Mouse (Mus musculus) hindbrain, embryonic 15.5 days (tissue): ENCODE results near the gene Hist1h3g. TPM values are rescaled to one million over a fixed set of nuclear protein-coding genes. Genes with fewer than 3 reads are reported as not detected.
A peak's percentile ranks its signal among the peaks of the same experiment; 100 is the strongest.

Source experiments
- ATAC-seq: fragments of 200-750 bp; cut with Nextera tagmentation; 2 replicates; pipeline ENCODE4 v1.8.0; 2017; ENCODE audit warnings: low read depth, moderate number of reproducible peaks, moderate TSS enrichment; ENCODE audit not compliant: low FRiP score
- H3K27ac ChIP-seq: fragments of 300-500 bp; sonication (generic); replicated peaks from 2 replicates; pipeline ENCODE4 v1.5.1; 2015; ENCODE audit warnings: mild to moderate bottlenecking, inconsistent platforms
- H3K27me3 ChIP-seq: fragments of 300-500 bp; sonication (generic); 2 replicates; pipeline ENCODE4 v1.6.1; 2015; ENCODE audit warnings: control low read depth, inconsistent platforms
- H3K36me3 ChIP-seq: fragments of 300-500 bp; sonication (generic); 2 replicates; pipeline ENCODE4 v1.6.1; 2015; ENCODE audit warnings: control low read depth, inconsistent platforms
- H3K4me1 ChIP-seq: fragments of 300-500 bp; sonication (generic); replicated peaks from 2 replicates; pipeline ENCODE4 v1.6.1; 2015; ENCODE audit warnings: control low read depth, inconsistent platforms
- H3K4me2 ChIP-seq: fragments of 300-500 bp; sonication (generic); 2 replicates; pipeline ENCODE4 v1.6.1; 2015; ENCODE audit warnings: moderate library complexity, mild to moderate bottlenecking, inconsistent platforms
- H3K4me3 ChIP-seq: fragments of 300-500 bp; sonication (generic); 2 replicates; pipeline ENCODE4 v1.5.1; 2015; ENCODE audit warnings: mild to moderate bottlenecking, inconsistent platforms
- H3K9ac ChIP-seq: fragments of 300-500 bp; sonication (generic); 2 replicates; pipeline ENCODE4 v1.6.1; 2015; ENCODE audit warnings: inconsistent platforms
- H3K9me3 ChIP-seq: fragments of 300-500 bp; sonication (generic); 2 replicates; pipeline ENCODE4 v1.6.1; 2016; ENCODE audit warnings: control low read depth, inconsistent platforms
- WGBS: fragments of 180-500 bp; shearing (Covaris S2); methylation state at CpG from one replicate; pipeline ENCODE4 v1.1.7; 2015; 5-methylcytosine and 5-hydroxymethylcytosine counted together
- microRNA-seq: library from miRNA; unstranded; fragments of <30 nt; microRNA quantifications from one replicate; pipeline ENCODE4, GENCODE M21; 2016
- polyA plus RNA-seq: library from polyadenylated mRNA; unstranded; fragments of >200 nt; fragmentation: Nextera tagmentation; extraction: Ambion mirVana; gene quantifications from 2 replicates; pipeline ENCODE4 v1.2.1, GENCODE M21; 2015

Hist1h3g gene
- polyA plus RNA-seq, 1 experiment from 2014 or later: 1.2 TPM

DNA sequence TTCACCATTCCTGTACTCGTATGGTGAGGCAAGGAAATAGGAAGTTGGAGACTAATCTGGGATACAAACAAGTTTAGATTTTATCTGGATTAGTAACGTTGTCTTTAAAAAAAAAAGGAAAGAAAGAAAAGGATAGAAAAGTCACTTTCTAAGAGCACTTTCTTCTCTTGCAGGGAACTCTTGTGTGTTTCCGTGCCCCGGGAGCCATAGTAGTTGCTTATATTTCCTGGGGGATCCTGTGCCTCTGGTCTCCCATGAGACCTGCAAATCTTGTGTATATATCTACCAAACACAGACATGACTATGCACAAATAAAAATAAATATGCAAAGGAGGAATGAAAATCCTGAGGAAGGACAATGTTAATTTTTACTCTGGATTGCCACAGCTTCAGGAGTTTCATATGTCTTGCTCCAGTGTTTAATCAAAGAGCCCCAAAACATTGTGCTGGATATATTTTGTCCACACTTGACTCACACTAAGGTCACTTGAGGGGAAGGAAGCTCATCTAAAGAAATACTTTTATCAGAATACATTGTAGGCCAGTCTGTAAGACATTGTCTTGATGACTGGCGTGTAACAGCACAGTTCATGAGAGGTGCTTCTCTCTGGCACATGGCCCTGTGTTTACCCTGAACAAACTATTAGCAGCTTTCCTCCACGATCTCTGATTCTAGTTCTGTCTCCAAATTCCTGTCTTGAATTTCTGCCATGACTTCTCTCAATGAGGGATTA, 41.9 kb downstream of the Hist1h3g start:
- H3K36me3 ChIP-seq: no peaks in the 10 kb centered on the region
- no peak for ATAC-seq
- no peaks in the 10 kb centered on the region for H3K27me3 ChIP-seq
- H3K27ac ChIP-seq: peak overlapping the region; percentile 79; the same call in 1 of the 2 replicates
- 51% methylated on average over 6 of the region's 6 CpGs for WGBS
- H3K4me2 ChIP-seq: peak overlapping the region; percentile 58
- peak overlapping the region; percentile 43; the same call in 1 of the 2 replicates for H3K4me3 ChIP-seq
- no peaks in the 10 kb centered on the region for H3K9me3 ChIP-seq
- H3K9ac ChIP-seq: 0 out of 2 replicates have a peak overlapping the region, but pooled peaks have one; percentile 16
- H3K4me1 ChIP-seq: peaks cover 37% of the 10 kb centered on the region

DNA sequence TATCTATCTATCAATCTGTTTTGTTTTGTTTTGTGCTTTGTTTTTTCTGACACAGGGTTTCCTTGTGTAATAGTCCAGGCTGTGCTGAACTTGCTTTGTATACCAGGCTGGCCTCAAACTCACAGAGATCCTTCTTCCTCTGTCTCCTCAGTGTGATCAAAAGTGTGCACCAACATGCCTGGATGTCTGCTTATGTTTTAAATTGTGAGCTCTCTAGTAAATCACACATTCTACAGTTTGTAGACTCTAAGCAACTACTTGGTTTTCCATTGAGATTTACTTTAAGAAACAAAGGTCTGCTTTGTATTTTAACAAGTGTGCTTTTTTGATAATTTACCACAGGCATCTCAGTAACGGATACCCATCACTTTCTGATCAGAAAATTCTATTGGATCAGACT, 42.6 kb downstream of the Hist1h3g start:
- H3K27ac ChIP-seq: no peak overlapping the region
- H3K9ac ChIP-seq: no peak overlapping the region
- no peaks in the 10 kb centered on the region for H3K9me3 ChIP-seq
- H3K4me2 ChIP-seq: no peak overlapping the region
- no peaks in the 10 kb centered on the region for H3K36me3 ChIP-seq
- H3K4me3 ChIP-seq: no peak overlapping the region
- 92% methylated on average over 1 of the region's 1 CpGs for WGBS
- H3K27me3 ChIP-seq: no peaks in the 10 kb centered on the region
- peaks cover 37% of the 10 kb centered on the region for H3K4me1 ChIP-seq
- no peak for ATAC-seq

DNA sequence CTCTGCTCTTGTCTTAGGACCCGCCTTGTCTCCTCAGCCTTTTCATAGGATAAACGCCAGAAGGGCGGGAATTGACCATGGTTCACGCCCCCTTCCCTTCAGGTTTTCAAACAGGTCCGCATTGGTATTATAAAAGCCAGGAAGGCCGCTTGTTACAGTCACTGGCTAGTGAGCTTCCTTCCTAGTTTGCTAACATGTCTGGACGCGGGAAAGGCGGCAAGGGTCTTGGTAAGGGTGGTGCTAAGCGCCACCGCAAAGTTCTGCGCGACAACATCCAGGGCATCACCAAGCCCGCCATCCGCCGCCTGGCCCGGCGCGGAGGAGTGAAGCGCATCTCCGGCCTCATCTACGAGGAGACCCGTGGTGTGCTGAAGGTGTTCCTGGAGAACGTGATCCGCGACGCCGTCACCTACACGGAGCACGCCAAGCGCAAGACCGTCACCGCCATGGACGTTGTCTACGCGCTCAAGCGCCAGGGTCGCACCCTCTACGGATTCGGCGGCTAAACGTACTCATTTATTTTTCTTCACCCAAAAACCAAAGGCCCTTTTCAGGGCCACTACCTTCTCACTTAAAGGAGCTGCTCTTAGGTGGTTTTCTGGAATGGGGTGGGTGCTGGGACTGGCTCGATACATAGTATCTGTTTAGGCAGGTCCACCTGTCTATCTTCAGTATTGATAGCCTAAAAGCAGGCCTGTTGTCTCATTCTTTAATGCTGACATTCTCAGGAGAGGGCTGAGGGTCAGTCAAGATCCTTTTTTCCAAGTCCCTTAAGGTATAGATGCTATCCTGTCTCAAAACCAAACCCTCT, 46.4 kb downstream of the Hist1h3g start, which contains the start of gene Hist1h4d:
Gene Hist1h4d, plus strand, starts transcription at position 191 of the 811 bp plus-strand sequence.
- under 1% methylated on average over 43 of the region's 43 CpGs for WGBS
- peak; percentile 95 for ATAC-seq
- Histone ChIP-seq H3K4me1 (peaks cover 39% of the 10 kb centered on the region), H3K9ac (peak within 1 kb of the TSS; percentile 48), H3K36me3 (no peaks in the 10 kb centered on the region), H3K27ac (peak within 1 kb of the TSS; percentile 80), H3K27me3 (no peaks in the 10 kb centered on the region), H3K4me3 (peak within 1 kb of the TSS; percentile 53), H3K4me2 (peak within 1 kb of the TSS; percentile 81), H3K9me3 (no peaks in the 10 kb centered on the region)

DNA sequence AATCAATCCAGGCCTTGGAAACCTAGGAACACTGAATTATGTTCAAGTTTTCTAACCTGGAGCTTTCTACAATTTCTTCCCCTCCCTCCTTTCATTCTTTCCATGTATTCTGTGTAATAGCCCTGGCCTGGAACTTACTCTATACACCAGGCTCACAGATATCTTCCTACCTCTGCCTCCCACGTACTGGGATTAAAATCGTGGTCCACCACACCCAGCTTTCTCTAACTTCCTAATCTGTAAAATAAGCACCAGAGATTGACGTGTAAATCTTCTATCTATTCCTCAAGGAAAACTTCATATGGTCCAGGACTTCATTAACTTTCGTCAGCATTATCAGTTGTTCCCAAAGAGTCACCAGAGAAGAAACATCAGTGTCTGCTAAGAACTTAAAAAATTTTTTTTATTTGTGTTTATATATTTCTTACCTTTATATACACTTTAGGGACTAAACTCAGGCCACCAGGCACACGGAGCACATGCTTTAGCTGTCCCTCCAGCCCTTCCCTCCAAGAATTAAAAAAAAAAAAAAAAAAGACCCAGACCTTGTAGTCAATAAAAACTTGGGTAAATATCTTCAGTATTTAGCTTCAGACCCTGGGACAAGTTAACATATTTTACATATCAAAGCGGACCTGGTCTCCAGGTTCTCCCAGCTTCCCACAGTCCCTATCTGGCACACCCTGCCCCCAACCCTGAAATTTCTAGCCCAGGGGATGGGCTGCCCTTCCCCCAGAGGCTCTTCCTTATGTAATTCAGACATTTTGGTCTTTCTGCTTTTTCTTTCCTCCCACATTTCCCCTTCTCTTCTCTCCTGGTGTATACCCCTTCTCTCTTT, 47.2 kb downstream of the Hist1h3g start:
- H3K9me3 ChIP-seq: no peaks in the 10 kb centered on the region
- H3K27ac ChIP-seq: peak overlapping the region; percentile 80
- 8% methylated on average over 6 of the region's 6 CpGs for WGBS
- peak overlapping the region; percentile 53 for H3K4me3 ChIP-seq
- peak overlapping the region; percentile 81 for H3K4me2 ChIP-seq
- ATAC-seq: no peak
- no peaks in the 10 kb centered on the region for H3K36me3 ChIP-seq
- H3K27me3 ChIP-seq: no peaks in the 10 kb centered on the region
- peak overlapping the region; percentile 48 for H3K9ac ChIP-seq
- peaks cover 38% of the 10 kb centered on the region for H3K4me1 ChIP-seq

DNA sequence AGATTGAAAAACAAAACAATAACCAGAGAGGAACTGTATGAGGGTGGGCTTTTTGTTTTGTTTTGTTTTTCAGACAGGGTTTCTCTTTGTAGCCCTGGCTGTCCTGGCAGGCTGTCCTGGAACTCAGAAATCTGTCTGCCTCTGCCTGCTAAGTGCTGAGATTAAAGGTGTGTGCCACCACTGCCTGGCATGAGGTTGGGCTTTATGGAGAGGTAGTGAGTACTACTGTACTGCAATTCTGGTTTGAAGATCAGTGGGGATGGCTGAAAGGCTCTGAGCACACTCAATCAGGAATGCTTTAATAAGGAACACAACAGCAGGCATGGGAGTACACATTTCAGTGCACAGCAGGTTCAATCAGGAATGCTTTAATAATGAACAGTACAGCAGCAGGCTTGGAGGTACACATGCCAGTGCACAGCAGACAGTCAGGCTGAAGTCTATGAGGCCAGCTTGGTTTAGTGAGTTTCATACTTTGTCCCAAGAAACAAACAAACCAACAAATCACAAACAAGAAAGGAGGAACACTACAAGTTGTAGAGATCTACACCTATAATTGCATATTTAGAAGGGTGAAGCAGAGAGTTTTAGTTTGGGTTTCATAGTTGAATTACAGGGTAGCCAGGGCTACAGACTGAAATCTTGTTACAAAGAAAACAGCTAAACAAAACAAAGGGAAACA, 48.3 kb downstream of the Hist1h3g start:
- Histone ChIP-seq H3K36me3 (no peaks in the 10 kb centered on the region), H3K27me3 (no peaks in the 10 kb centered on the region), H3K4me1 (peaks cover 38% of the 10 kb centered on the region), H3K9me3 (no peaks in the 10 kb centered on the region), H3K4me3 (no peak overlapping the region), H3K4me2 (no peak overlapping the region), H3K27ac (no peak overlapping the region; the same call in 1 of the 2 replicates), H3K9ac (no peak overlapping the region)
- no peak for ATAC-seq

DNA sequence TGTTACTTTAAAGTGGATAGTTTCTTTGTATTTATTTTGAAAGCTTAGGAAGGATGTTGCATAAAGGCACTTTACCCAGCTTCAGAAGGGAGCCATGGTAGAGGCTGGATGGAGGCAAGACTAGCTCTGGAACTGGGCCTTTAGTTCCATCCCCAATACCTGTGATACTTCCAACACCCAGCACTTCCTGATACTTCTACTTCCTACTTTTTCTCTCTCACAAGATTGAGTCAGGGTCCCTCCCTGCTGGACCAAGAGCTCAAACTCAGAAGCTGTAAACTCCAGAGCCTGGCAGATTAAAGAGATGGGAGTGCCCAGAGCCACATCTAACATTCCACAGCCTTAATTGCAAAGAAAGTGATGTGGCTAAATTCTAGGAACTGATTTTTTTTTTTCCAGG, 49.1 kb downstream of the Hist1h3g start:
- H3K9me3 ChIP-seq: no peaks in the 10 kb centered on the region
- no peaks in the 10 kb centered on the region for H3K27me3 ChIP-seq
- H3K4me1 ChIP-seq: peaks cover 38% of the 10 kb centered on the region
- no peak for ATAC-seq
- H3K36me3 ChIP-seq: no peaks in the 10 kb centered on the region
- peak overlapping the region; percentile 93 for H3K27ac ChIP-seq
- peak overlapping the region; percentile 62; the same call in 1 of the 2 replicates for H3K9ac ChIP-seq
- H3K4me3 ChIP-seq: peak overlapping the region; percentile 53
- peak overlapping the region; percentile 93 for H3K4me2 ChIP-seq

DNA sequence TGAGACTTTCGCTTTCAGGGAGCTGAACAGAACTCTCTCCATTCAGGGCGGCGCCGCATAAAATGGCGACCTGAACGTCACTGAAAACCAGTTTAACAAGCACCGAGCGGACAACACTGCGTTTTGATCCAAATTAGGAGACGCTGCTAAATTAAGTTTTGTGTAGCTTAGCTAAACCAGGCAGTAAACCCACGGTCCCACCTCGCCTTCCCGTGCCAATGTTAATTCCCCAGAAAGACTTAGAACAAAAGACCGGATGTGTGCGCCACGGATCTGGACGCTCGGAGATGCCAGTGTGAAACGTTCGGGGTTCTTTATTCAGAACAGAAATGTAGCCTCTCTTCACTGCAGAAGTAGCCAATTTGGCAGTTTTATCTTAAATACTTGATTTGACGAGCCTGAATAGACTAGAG, 49.8 kb downstream of the Hist1h3g start:
- peak overlapping the region; percentile 93 for H3K4me2 ChIP-seq
- H3K4me1 ChIP-seq: peaks cover 38% of the 10 kb centered on the region
- no peaks in the 10 kb centered on the region for H3K27me3 ChIP-seq
- H3K27ac ChIP-seq: peak overlapping the region; percentile 93
- no peaks in the 10 kb centered on the region for H3K36me3 ChIP-seq
- H3K9ac ChIP-seq: peak overlapping the region; percentile 62
- peak overlapping the region; percentile 53 for H3K4me3 ChIP-seq
- no peak for ATAC-seq
- under 1% methylated on average over 21 of the region's 21 CpGs for WGBS
- no peaks in the 10 kb centered on the region for H3K9me3 ChIP-seq

Small RNA genes within 50 kb of the gene (microRNA-seq; reads per million reads assigned to microRNA genes)
- gene Gm44297 (not detected), gene Gm44359 (not detected), gene Gm44394 (not detected), gene n-TStga1 (not detected)

Other genes with a start within 250 kb of the Hist1h3g start
- 42.8 and 46.5 TPM in 2 replicates for gene Zfp322a, start 166.2 kb upstream of the Hist1h3g start, polyA plus RNA-seq
- gene Abt1, start 111.6 kb upstream of the Hist1h3g start, polyA plus RNA-seq: 8.8 and 9.1 TPM in 2 replicates
- 0.17 TPM in 1 of 2 replicates, not detected in the other for gene Btn1a1, start 69.5 kb upstream of the Hist1h3g start, polyA plus RNA-seq
- 0.06 and 0.08 TPM in 2 replicates for gene Btn2a2, start 46.6 kb upstream of the Hist1h3g start, polyA plus RNA-seq
- gene Hist1h4h, start 4.4 kb upstream of the Hist1h3g start, polyA plus RNA-seq: 1.7 and 2.7 TPM in 2 replicates
- gene Hist1h2af, start 1.5 kb upstream of the Hist1h3g start, polyA plus RNA-seq: 0.82 and 2.1 TPM in 2 replicates
- 0.17 and 0.19 TPM in 2 replicates for gene Hist1h2bh, start 8.0 kb downstream of the Hist1h3g start, polyA plus RNA-seq
- gene Hist1h3f, start 8.6 kb downstream of the Hist1h3g start, polyA plus RNA-seq: 0.21 and 0.62 TPM in 2 replicates
- not detected in 2 replicates for gene Hist1h4f, start 16.2 kb downstream of the Hist1h3g start, polyA plus RNA-seq
- gene Hist1h1d, start 17.8 kb downstream of the Hist1h3g start, polyA plus RNA-seq: 0.10 and 0.12 TPM in 2 replicates
- 1.5 and 2.0 TPM in 2 replicates for gene Hist1h3e, start 26.9 kb downstream of the Hist1h3g start, polyA plus RNA-seq
- 15.9 and 27.4 TPM in 2 replicates for gene Hist1h2ae, start 35.8 kb downstream of the Hist1h3g start, polyA plus RNA-seq
- gene Hist1h2bg, start 36.0 kb downstream of the Hist1h3g start, polyA plus RNA-seq: 2.5 and 3.1 TPM in 2 replicates
- gene Hist1h2bf, start 38.8 kb downstream of the Hist1h3g start, polyA plus RNA-seq: 0.76 and 2.0 TPM in 2 replicates
- not detected in 2 replicates for gene Hist1h2ad, start 39.0 kb downstream of the Hist1h3g start, polyA plus RNA-seq
- gene Hist1h3d, start 40.3 kb downstream of the Hist1h3g start, polyA plus RNA-seq: 1.2 and 2.0 TPM in 2 replicates
- gene Hist1h4d, start 46.2 kb downstream of the Hist1h3g start, polyA plus RNA-seq: 35.1 and 51.2 TPM in 2 replicates
- 1.5 and 1.7 TPM in 2 replicates for gene Hist1h2be, start 85.7 kb downstream of the Hist1h3g start, polyA plus RNA-seq
- 4.8 and 8.8 TPM in 2 replicates for gene Hist1h1e, start 87.1 kb downstream of the Hist1h3g start, polyA plus RNA-seq
- gene Hist1h2ac, start 148.5 kb downstream of the Hist1h3g start, polyA plus RNA-seq: 0.34 and 0.38 TPM in 2 replicates
- gene Hist1h2bc, start 148.8 kb downstream of the Hist1h3g start, polyA plus RNA-seq: 19.3 and 25.4 TPM in 2 replicates
- not detected in 2 replicates for gene Hist1h1t, start 160.4 kb downstream of the Hist1h3g start, polyA plus RNA-seq
- gene Hist1h4c, start 163.0 kb downstream of the Hist1h3g start, polyA plus RNA-seq: 2.3 and 2.7 TPM in 2 replicates
- 4.5 and 5.1 TPM in 2 replicates for gene Hfe, start 175.4 kb downstream of the Hist1h3g start, polyA plus RNA-seq
- gene Hist1h1c, start 203.4 kb downstream of the Hist1h3g start, polyA plus RNA-seq: 7.7 and 10.4 TPM in 2 replicates
- 1.1 and 1.6 TPM in 2 replicates for gene Hist1h3c, start 210.2 kb downstream of the Hist1h3g start, polyA plus RNA-seq
- 0.54 TPM in 1 of 2 replicates, not detected in the other for gene Hist1h2bb, start 211.3 kb downstream of the Hist1h3g start, polyA plus RNA-seq
- gene Hist1h2ab, start 215.7 kb downstream of the Hist1h3g start, polyA plus RNA-seq: 7.4 and 9.8 TPM in 2 replicates
- gene Hist1h3b, start 216.8 kb downstream of the Hist1h3g start, polyA plus RNA-seq: 1.8 and 3.1 TPM in 2 replicates
- 1.1 and 1.9 TPM in 2 replicates for gene Hist1h4b, start 221.6 kb downstream of the Hist1h3g start, polyA plus RNA-seq
- gene Hist1h4a, start 225.8 kb downstream of the Hist1h3g start, polyA plus RNA-seq: 0.32 and 0.51 TPM in 2 replicates
- 0.35 and 2.4 TPM in 2 replicates for gene Hist1h3a, start 227.0 kb downstream of the Hist1h3g start, polyA plus RNA-seq
- gene Hist1h1a, start 228.2 kb downstream of the Hist1h3g start, polyA plus RNA-seq: 0.75 and 0.84 TPM in 2 replicates
- 0.10 TPM in 1 of 2 replicates, not detected in the other for gene Trim38, start 234.5 kb downstream of the Hist1h3g start, polyA plus RNA-seq